Mouse (Mus musculus) frontal cortex, adult (tissue): ENCODE measurements around the gene Zfp513.

ENCODE experiments used
- ATAC-seq: cut with Nextera tagmentation; 2 replicates; pipeline ENCODE4 v1.9.2; 2017; ENCODE audit warnings: mild to moderate bottlenecking, moderate library complexity, mixed read lengths; ENCODE audit not compliant: low TSS enrichment

Gene Zfp513

DNA sequence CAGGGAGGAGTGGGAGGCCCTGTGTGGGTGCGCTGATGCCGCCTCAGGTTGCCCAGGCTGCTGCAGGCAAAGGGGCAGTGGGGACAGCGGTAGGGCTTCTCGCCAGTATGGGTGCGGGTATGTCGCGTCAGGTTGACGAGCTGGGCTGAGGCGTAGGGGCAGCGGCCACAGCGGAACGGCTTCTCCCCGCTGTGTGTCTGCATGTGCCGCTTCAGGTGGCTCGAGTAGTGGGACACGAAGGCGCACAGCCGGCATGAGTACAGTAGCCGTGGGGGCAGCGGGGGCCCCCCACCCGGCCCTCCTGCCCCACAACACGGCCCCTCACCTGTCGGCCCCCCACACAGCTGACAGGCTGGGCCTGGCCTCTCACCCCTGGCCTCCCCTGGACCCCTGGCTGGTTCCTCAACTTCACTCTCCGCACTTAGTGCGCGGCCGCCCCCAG lies 1.8 kb downstream of the Zfp513 start:
- no peak for ATAC-seq

DNA sequence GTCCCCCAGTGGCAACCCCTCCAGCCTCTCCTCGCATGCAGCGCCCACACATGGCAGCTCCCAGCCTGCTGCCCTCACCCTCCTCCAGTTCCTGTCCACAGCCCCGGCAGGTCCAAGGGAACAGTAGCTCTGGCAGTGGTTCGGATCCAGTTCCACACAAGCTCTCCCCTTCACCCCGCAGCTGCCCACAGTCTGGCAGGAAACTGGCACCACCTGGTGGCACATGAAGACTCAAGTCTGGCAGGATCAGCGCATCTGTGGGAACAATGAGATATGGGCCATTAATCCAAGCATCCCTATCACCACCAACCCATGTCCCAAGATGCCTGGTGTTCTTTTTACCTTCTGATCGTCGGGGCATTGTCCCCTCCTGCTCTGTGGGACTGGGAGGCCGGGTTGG lies 2.2 kb downstream of the Zfp513 start:
- ATAC-seq = no peak

DNA sequence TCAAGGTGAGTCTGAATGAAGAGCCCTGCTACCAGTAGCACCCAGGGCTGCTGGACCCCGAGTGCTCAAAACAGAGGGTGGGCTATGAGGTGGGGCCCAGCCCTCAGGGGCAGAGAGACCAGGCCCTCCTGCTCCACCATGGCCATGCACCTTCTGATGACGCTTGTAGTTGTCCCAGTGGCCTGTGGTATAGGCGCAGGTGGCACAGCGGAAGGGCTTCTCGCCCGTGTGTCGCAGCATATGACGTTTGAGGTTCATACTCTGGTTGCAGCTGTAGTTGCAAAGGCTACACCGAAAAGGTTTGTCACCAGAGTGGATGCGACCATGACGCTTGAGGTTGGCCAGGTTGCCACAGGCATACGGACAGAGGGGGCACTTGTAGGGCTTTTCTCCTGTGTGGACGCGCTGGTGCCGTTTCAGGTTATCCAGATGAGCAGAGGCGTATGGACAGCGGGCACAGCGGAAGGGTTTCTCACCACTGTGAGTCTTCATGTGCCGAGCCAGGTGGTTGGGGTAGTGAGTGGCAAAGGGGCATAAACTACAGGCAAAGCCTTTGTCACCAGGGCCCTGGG lies 2.7 kb downstream of the Zfp513 start:
- no peak for ATAC-seq

DNA sequence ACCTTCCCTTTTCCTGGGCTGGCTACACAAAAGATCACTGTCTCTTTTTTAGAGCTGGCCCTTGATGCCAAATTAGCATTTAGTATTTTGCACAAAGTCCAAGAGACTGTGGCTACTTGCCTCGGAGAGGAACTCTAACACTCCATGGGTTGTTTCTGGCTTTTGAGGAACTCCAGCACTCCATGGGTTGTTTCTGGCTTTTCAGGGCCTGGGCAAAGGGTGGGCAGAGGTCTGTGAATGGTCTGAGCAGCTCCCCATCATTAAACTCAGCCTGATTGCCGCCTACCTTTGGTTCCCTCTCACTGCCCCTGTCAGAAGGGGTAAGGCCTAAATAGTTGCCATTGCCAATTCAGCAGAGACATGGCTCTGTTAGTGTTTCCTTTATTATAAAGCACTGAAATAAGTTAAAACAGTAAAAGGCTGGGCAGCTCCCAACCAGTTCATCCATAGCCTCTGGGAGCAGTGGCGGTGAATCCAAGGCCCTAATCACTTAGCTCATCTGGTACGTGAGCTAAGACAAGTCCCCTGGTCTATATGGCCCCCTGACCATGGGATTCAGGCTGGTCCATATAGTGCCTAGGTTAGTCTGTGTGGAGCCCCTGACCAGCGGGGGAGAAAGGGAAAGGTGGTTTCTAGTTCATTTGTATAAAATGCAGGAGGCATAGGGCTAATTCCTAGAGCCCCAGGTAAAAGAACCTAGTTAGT lies 3.3 kb downstream of the Zfp513 start:
- ATAC-seq = no peak

DNA sequence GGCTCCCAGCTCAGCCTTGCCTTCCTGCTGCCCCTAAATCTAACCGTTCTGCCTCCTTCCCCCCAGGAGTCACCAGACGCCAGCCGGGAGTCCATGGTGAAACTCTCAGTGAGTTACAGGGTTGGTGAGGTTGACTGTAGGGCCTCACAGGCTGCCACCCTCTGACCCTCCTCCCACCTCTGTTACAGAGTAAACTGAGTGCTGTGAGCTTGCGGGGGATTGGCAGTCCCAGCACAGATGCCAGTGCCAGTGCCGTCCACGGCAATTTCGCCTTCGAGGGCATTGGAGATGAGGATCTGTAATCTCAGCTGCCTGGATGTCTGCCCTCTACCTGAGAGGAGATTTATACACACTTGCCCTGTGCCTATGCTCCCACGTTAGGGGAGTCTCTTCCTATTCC lies 3.9 kb downstream of the Zfp513 start:
- no peak for ATAC-seq

DNA sequence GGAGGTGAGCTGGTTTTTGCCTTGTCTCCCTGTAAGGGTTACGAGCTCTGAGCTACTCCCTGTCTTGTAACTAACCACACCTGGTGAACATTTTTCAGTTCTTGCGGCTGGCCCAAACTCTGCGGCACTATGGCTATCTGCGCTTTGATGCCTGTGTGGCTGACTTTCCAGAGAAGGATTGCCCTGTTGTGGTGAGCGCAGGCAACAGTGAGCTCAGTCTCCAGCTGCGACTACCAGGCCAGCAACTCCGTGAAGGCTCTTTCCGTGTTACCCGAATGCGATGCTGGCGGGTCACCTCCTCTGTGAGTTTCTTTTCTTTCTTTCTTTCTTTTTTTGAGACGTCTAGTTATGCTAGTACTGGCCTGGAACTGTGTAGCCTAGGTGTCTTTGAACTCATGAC lies 5.0 kb downstream of the Zfp513 start:
- no peak for ATAC-seq

DNA sequence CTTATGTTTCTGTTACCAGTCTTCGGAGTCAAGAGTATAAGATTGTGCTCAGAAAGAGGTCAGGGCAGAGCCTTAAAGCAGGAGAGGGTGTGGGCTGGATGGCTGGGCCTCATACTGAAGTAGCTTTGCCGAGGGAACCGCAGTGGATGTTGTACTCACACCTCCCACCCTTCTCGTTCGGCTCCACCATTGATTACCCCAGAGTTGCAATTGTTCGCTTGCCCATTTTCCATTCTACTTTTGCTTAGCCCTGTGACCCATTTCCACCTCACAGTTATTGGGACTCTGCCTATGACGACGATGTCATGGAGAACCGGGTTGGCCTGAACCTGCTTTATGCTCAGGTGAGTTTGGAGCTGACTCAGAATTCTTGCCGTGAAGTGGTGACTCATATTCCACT lies 5.9 kb downstream of the Zfp513 start:
- ATAC-seq = no peak

DNA sequence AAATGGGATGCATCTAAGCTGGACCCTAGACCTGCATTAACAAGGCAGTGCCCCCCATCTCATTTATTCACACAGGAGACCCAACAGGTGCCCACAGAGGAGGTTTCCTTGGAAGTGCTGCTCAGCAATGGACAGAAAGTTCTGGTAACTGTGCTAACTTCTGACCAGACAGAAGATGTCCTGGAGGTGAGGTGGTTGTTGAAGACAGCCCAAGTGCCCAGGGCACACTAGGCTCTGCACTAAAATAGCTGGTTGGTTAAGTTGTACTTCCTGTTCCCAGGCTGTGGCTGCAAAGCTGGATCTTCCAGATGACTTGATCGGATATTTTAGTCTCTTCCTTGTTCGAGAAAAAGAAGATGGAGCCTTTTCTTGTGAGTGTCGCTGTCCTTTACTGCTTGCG lies 6.4 kb downstream of the Zfp513 start:
- ATAC-seq = no peak

DNA sequence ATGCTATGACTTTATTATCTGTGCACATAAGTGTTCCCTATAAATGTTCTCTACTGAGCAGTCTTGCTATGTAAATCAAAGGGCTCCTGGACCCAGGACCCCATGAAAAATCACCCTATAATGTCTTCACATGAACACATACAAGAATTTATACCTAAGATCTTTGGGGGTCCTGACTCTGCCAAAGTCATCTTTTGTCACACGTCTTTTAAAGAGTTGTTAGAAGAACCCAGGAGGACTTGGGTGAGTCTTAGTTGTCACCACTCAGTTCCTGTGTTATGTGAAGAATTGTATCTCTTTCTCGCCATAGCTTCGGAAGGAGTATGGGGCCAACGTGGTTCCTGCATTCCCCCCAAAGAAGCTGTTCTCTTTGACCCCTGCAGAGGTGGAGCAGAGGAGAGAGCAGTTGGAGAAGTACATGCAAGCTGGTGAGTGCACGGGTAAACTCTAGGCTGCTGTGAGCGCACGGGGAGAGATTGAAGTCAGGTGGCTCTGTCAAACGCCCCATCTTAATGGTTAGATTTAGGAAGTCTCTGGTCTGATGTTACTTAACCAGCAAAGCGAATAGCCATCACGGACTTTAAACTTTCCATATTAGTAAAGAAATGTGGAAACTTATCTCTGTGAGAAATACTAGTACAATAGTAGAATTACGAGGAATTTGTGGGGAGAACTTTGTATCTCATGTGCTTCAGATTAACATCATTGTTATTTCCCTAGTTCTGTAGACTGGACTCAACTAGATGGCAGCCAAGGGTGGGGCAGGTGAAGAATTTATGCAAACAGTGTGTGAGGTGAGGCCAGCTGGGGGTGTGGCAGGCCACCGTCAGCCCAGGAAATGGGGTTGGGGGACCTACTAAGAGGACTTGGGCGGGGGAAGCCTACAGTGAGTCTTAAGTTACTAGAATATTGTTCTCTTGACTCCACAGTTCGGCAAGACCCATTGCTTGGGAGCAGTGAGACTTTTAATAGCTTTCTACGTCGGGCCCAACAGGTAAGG lies 7.3 kb downstream of the Zfp513 start:
- no peak for ATAC-seq

DNA sequence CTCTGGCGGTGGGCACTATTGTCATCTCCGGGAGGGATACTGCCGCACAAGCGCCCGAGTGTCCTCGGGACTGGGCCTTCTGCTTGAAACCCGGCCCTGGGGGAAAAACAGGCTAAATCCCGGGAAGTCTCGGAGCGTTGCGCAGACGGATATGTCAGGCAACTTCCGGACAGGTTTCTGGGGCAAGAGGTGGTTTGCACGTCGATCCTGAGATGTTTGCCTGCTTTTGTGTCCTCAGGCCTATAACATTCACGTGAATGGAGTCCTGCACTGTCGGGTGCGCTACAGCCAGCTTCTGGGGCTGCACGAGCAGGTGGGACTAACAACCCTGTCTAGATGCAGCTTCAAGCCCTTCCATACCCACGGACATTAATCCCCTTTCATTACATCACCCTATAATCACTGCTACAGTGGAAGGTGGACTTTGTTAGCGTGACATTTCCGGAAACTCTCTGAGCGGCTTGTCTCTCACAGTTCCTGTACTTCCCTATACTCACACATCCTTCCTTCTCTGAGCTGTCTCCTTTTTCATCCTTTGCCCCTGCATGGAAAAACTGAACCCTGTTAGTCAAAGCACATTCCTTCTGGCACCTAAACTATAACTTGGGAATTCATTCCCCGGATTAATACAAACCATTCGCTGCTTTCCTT lies 8.3 kb downstream of the Zfp513 start:
- no peak for ATAC-seq

DNA sequence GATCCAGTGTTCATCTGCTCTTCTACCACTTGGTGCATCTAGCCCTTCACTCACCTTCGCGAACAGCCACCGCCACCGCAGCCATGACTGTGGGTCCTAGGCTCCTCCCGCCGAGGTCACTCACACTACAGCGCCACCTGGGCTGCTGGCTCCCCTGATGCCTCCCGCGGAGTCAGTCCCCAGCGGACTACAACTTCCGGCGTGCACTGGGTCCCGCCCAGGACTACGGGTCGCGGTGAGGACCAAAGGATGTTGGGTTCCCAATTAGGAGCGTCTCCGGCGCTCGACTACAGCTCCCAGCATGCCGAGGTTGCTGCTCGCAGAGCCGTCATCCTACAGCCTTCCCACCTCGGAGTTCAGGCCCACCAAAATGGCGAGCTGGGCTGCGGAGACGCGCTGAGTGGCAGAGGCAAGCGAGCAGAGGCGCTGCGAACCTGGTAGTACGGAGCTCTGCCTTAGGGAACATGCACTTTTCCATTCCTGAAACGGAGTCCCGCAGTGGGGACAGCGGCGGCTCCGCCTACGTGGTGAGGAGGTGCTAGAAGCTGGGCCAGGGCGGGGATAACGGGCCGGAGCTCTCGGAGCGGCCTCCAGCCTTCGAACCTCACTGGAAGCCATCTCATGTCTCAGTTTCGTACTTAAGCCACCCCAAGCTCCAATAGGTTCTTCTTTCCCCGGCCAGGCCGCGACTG lies 9.0 kb downstream of the Zfp513 start, which contains the start of the genes Snx17 and Eif2b4:
Snx17 (plus strand) TSS at position 289 of the 692 bp plus-strand sequence.
Eif2b4 (minus strand) TSS at position 492 of the 692 bp plus-strand sequence.
- ATAC-seq = peak; percentile 92

DNA sequence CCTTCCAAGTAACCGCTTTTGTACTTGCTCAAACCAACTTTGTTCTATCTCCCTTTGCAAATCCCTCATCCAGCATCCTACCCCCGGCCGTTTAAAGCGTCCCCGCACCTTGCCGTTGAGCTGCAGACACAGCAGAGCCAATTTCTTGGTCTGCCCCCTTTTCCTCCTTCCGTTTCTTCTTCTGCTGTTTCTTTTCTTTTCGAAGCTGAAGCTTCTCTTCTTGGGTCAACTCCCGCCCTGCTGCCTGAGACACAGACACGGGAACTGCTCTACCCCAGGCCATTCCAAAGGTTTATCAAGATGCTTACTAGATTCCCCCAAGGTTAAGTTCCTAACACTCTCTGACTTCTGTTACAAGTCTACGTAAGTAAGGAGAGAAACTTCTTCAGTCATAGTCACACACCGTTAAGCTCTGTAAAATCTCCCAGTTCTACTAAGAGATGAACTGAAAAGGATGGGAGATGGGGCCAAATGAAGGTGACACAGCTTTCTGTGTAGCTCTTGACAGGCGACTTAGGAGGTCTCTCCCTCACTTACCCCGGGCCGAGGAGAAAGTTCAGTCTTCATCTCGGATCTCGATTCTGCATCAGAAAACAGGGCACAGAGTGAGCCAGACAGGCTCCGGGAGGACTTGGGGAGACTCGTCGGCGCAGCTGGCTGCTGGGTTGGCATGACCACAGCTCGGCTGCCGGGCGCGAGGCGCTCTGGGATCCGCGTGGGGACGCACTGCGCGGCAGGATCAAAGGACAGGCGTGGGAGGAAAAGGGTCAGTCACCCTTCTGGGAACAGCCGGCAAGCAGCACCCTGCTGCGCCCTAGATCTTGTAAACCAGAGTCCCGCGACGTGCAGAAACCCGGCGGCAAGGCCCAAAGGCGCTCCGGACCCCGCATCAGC lies 9.8 kb downstream of the Zfp513 start:
- peak; percentile 39 for ATAC-seq

DNA sequence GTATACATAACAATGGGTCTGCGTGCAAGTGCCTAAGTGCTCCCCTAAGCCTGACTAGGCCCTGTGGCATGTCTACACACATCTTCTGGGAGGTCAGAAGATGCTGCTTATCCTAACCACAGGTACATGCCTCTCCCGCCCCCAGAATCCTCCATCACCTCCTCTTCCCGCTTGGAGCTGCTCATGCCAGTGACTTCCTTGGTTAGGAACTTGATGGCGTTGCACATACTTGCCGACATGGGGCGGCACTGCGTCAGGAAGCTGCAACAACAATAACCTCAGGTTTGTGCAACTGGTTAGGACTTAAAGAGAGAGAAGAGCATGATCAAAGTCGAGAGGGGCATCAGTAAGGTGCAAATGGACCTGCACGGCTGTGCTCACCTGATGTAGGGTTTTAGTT lies 11.9 kb downstream of the Zfp513 start:
- ATAC-seq = no peak

DNA sequence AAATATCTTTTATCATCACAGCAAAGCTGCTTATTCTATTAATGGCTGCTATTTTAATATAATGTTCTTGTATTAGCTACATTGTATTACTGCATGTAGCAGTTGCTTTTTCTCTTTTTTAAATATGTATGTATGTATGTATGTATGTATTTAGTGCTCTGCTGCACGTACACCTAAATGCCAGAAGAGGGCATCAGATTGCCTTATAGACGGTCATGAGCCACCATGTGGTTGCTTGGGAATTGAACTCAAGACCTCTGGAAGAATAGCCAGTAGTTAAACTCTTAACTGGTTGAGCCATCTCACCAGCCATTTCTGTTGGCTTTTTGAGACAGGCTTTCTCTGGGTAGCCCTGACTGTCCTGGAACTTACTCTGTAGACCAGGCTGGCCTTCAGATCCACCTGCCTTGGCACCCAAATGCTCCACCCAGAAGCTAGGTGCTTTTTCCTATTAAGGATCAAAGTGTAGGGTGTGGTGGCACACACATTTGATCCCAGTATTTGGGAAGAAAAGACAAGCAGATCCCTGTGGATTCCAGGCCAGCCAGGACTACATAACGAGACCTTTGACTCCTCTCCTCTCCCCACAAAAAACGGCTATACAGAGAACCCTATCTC lies 13.8 kb downstream of the Zfp513 start:
- ATAC-seq = no peak

DNA sequence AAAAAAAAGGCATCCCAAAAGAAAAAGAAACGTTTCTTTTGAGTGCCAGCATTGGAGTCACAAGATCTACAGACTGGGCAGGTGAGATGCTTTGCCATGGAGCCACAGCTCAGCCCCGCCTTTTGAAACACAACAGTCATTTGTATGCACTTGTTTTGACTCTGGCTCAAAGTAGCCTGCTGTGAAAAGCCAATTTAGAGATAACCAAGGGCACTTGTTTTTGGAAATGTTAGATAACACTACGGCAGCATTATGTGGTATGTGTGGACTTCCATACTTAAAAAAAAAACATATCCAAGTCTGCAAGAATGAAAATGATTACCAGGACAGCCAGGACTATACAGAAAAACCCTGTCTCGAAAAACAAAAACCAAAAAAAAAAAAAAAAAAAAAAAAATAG lies 18.4 kb downstream of the Zfp513 start:
- ATAC-seq = no peak

DNA sequence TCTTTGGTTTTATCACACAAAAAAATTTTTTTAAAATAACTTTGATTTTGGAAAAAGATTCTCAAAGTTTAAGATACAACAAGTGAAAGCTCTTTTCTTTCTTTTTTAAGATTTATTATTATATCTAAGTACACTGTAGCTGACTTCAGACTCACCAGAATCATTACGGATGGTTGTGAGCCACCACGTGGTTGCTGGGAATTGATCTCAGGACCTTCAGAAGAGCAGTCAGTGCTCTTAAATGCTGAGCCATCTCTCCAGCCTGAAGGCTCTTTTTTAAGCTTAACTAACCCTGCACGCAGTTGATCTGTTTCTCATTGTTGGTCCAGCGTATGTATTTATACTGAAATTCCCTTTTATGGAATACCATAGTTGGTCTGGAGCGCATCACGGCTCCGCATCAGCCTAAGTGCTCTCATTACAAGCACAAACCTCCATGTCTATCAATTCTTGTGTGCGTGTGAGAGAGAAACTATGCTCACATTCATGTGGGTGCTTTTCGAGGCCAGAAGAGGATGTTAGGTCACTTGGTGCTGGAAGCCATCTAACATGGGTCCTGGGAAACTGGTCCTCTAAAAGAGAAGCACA lies 20.8 kb downstream of the Zfp513 start:
- no peak for ATAC-seq

DNA sequence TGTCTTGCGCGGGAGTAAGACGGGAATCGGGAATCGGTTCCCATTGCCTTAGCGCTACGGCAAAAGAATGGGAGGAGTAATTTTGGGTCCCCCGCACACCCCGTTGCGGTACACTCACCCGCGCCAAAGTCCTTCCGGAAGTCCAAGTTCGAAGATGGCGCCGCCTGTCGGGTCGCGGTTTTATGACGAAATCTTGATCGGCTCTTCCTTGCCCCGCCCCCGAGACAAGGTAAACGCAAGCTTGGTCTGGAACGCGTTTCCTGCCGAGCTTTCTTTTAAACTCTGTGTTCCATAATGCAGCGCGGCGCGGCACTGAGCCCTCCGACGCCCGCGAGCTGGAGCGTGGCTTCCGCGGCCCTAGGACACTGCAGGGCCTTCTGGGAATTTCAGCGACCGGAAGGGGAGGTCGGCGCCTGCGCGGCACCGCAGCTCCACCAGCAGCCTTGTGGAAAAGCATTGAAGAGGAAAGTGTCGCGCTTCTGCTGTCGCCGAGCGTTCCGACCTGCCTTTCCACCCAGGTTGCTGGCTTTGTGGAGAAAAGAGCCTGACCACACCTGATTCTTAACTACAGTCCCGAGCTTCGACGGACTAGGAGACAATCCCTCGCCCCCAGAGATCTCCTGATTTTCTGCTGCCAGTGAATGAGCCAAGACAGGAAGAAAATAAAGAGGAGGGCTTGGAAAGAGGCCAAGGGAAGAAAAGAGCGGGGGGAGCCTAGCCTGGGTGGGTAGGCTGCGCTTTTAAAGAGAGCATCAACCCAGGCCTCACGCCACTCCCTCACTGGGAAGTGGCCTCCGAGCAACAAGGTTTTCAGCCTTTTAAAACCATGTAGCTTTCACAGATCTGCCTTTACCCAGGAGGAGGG lies 22.1 kb downstream of the Zfp513 start, which contains the start of the genes Gm29609 and Gtf3c2:
Gm29609 (minus strand) TSS at position 146 of the 865 bp plus-strand sequence.
Gtf3c2 (minus strand) TSS at position 379 of the 865 bp plus-strand sequence.
- peak; percentile 99 for ATAC-seq

DNA sequence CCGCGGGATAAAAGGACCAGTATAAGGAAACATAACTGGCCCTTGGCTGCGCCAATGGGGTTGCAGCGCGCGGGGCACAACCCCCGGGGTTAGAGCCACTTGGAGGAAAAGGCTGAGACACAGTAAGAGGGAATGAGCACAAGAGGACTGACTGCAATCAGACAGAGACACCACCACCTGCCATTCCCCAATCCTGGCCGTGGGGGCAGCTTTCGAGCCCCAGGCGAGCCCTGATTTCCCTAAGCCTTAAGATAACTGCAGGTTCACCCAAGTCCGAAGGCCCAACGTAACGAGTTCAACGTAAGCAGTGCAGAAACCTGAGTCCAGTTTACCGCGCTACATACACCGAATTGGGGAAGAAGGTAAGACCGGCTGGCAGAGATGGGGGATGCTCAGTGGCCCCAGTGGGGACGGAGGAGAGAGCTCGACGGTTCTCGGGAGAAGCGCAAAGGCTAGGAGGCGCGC lies 22.8 kb downstream of the Zfp513 start:
- ATAC-seq = peak; percentile 38; the same call in 1 of the 2 replicates
